Mouse (Mus musculus) ES-E14 (cell line): Measurements from ENCODE around the gene Disc1.

Experiments used
- CHD2 ChIP-seq: IDR thresholded peaks from 2 replicates; pipeline ENCODE4 v1.6.1; 2014; ENCODE audit warnings: mild to moderate bottlenecking, low read depth, low read length, inconsistent platforms
- HCFC1 ChIP-seq: IDR thresholded peaks from 2 replicates; pipeline ENCODE4 v1.6.1; 2012; ENCODE audit warnings: low read length, inconsistent platforms, borderline replicate concordance; ENCODE audit not compliant: insufficient read depth
- MAFK ChIP-seq: IDR thresholded peaks from 2 replicates; pipeline ENCODE4 v1.6.1; 2014; ENCODE audit warnings: mild to moderate bottlenecking, low read depth, low read length, inconsistent platforms; ENCODE audit not compliant: insufficient read depth
- ZC3H11A ChIP-seq: IDR thresholded peaks from 2 replicates; pipeline ENCODE4 v1.6.1; 2012; ENCODE audit warnings: low read depth, mild to moderate bottlenecking, inconsistent platforms, low read length, borderline replicate concordance
- ZNF384 ChIP-seq: IDR thresholded peaks from 2 replicates; pipeline ENCODE4 v1.6.1; 2012; ENCODE audit warnings: low read depth, low read length, inconsistent platforms

- no peak for TF ChIP-seq ZC3H11A
- TF ChIP-seq HCFC1: no peak
- no peak for TF ChIP-seq ZNF384
- no peak for TF ChIP-seq CHD2
- no peak for TF ChIP-seq MAFK
These were observed 59.8 kb downstream of the Disc1 start for GRCm38 (mm10) chr8:125113831-125114230.
